Mouse (Mus musculus): ENCODE results near the gene Slc10a4. TPM values are rescaled to one million over a fixed set of nuclear protein-coding genes. Genes with fewer than 3 reads are reported as not detected.
A peak's percentile ranks its signal among the peaks of the same experiment; 100 is the strongest.
"Not testable (repeated sequence)": the region's sequence is repeated elsewhere in the genome, so short reads cannot be mapped to it uniquely, and the experiment has no call there.

Slc10a4 gene
- total RNA-seq (2021), result not detected
- long read RNA-seq, experiment 1, result 0 reads
- long read RNA-seq, experiment 2, result 0 reads

DNA sequence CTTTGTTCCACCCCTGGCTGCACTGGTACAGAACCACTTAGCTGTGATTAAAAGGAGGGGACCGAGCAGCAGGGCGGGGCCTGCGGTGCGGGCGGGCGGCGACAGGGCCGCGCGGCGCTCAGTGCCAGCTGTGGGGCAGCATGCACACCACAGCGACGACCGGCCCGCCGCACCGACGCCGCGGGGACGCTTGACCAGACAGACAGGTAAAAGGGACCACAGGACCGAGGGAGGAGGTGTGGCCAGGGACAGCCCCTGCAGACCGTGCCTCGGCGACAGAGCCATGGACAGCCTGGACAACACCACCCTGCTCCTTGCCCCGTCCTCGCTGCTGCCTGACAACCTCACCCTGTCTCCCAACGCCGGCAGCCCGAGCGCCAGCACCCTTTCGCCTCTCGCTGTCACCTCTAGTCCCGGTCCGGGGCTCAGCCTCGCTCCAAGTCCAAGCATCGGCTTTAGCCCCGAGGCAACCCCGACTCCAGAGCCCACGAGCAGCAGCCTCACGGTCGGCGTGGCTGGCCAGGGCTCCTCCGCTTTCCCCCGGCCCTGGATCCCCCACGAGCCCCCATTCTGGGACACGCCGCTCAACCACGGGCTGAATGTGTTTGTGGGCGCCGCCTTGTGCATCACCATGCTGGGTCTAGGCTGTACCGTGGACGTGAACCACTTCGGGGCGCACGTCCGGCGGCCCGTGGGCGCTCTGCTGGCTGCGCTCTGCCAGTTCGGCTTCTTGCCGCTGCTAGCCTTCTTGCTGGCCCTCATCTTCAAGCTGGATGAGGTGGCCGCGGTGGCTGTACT lies at the start of gene Slc10a4:
TSS of gene Slc10a4 (plus strand) at position 100 of the 798 bp plus-strand sequence.
- DNase-seq (ENCODE audit: low spot score in 2 of 2), result peak in 1 of 2 experiments; percentile 29

DNA sequence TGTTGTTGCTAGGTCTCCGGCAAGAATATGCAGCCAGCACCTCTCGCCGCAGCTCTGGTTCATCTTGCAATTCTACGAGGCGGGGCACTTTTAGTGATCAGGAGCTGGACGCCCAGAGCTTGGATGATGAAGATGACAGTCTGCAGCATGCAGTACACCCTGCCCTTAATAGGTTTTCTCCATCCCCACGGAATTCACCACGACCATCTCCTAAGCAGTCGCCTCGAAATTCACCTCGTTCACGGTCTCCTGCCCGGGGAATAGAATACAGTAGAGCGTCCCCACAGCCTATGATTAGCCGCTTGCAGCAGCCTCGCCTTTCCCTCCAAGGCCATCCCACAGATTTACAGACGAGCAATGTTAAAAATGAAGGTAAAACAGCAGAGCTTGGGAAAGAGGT lies 49.4 kb upstream of the Slc10a4 start:
- DNase-seq (ENCODE audit: low spot score in 2 of 2), result no peak

- DNase-seq (ENCODE audit: low spot score in 2 of 2), result no peak
Measured at GRCm38 (mm10) chr5:72960096-72960495, 46.6 kb upstream of the Slc10a4 start.

GRCm38 (mm10) chr5:72965706-72966105 lies 41.0 kb upstream of the Slc10a4 start:
- DNase-seq (ENCODE audit: low spot score in 2 of 2), result no peak

DNA sequence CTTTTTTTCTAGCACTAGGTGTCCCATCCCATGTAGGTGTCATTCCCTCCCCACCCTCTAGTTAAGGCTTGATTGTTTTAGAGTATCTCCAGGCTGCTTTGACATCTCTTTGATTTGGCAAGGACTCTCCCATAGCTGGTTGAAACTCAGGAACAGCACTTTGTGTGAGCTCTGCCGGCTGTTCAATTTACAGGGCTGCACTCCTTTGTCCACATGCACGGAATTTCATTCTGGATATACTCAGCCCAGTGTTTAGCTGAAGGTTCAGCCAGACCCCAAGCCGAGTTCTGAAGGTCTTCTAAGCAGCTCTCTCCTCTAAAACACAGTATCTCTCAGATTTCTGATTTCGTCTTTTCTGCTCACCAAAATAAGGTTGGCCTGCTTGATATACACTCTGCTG lies 34.2 kb upstream of the Slc10a4 start:
- no peak for DNase-seq (ENCODE audit: low spot score in 2 of 2)

DNA sequence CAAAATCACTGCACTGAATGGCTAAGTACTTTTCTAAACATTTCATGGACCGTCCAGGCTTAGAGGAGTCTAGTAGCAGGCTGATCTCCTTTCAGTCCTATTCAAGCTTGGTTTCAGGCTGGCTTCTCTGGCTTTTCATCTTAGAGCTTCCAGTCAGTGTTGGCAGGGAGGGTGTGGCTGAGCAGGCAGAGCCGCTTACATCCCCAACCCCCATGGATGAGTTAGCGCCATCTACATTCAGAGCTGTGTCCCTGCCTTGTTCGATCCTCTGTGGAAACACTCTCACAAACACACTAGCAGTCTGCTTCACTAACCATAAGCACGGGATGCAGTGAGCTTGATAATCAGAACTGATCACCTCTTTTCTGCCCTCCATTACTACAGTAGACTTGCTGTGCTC lies 33.7 kb upstream of the Slc10a4 start:
- DNase-seq (ENCODE audit: low spot score in 2 of 2), result no peak

DNA sequence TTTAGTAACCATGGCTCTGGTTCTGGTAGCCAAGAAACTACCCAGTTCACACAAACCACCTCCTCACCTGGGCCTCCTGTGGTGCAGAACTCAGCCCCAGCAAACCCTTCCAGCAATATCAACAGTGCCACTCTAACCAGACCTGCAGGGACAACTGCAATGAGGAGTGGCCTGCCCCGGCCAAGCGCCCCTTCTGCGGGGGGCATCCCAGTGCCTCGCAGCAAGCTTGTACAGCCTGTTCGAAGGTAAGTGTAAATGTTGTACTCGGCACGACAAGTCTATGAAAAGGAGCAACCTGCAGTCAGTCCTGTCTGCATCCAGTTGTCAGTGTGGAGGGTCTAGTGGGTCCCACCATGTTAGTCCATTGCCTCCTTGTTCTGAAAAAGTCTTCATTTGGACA lies 32.1 kb upstream of the Slc10a4 start, which contains the start of gene Gm10135:
TSS of gene Gm10135 (minus strand) at position 101 of the 400 bp plus-strand sequence.
- DNase-seq (ENCODE audit: low spot score in 2 of 2), result no peak

GRCm38 (mm10) chr5:72975996-72976395 lies 30.7 kb upstream of the Slc10a4 start:
- no peak for DNase-seq (ENCODE audit: low spot score in 2 of 2)

DNA sequence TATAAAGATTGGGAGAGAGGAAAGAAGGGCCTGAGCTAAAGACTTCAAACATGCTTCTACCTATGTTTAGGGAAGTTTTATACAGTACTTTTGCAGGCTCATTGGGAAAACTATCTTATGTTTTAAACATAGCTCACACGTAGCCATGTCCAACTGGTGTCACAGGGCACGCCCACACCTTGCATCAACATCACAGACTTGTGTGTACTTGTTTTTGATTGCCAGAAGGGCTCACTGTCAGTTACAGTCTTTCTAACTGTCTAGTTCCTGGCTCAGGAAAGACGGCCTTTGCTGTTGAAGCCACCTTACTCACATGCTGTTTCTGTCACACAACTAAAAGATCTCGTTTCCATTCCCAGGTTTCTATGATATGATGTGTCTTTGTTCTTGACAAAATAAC lies 30.1 kb upstream of the Slc10a4 start:
- no peak for DNase-seq (ENCODE audit: low spot score in 2 of 2)

DNA sequence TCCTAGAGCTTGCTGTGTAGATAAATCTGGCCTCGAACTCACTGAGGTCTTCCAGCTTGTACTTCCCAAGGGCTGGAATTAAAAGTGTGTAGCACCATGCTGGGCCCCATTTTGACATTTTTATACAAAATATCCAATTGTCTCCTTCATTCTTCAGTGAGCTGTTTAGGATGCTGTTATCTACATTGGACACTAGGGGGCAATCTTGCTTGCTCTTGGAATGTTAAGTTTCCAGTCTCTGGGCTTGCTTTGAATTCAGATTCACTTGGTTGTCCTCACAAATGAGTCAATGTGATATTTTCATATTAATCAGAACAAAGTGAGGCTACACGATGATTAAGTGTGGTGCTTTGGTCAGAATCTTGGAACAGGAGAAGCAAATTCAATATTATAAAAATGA lies 22.6 kb upstream of the Slc10a4 start:
- no peak for DNase-seq (ENCODE audit: low spot score in 2 of 2)

DNA sequence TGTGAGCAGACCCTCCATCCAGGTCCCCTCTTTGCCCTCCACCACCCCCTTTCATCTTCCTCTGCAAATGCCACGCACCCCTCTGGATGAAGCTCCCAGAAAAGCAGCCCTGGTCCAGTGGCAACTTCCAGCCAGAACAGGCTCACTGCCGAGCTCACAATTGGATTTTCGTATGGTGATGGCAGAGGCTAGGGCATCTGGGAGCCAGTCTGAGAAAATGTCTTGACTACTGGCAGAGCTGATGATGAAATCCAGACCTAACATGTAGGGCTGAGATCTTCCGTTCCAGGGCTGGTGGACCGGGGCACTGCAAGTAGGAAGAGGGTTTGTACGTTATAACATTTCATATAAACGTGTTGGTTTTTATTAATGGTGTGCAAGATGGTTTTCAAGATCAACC lies 18.9 kb upstream of the Slc10a4 start:
- DNase-seq (ENCODE audit: low spot score in 2 of 2), result no peak

- DNase-seq (ENCODE audit: low spot score in 2 of 2), result no peak
Measured at GRCm38 (mm10) chr5:72989756-72990155, 16.9 kb upstream of the Slc10a4 start.

- DNase-seq (ENCODE audit: low spot score in 2 of 2), result no peak
Measured at GRCm38 (mm10) chr5:72992474-72992873, 14.2 kb upstream of the Slc10a4 start.

GRCm38 (mm10) chr5:72994424-72994823 lies 12.3 kb upstream of the Slc10a4 start:
- no peak for DNase-seq (ENCODE audit: low spot score in 2 of 2)

GRCm38 (mm10) chr5:72994928-72995327 lies 11.8 kb upstream of the Slc10a4 start:
- no peak for DNase-seq (ENCODE audit: low spot score in 2 of 2)

- no peak for DNase-seq (ENCODE audit: low spot score in 2 of 2)
Measured at GRCm38 (mm10) chr5:72995379-72995778, 11.3 kb upstream of the Slc10a4 start.

GRCm38 (mm10) chr5:72998546-72998945 lies 8.1 kb upstream of the Slc10a4 start:
- DNase-seq (ENCODE audit: low spot score in 2 of 2), result not testable (repeated sequence)

GRCm38 (mm10) chr5:73004046-73004445 lies 2.6 kb upstream of the Slc10a4 start:
- no peak for DNase-seq (ENCODE audit: low spot score in 2 of 2)

DNA sequence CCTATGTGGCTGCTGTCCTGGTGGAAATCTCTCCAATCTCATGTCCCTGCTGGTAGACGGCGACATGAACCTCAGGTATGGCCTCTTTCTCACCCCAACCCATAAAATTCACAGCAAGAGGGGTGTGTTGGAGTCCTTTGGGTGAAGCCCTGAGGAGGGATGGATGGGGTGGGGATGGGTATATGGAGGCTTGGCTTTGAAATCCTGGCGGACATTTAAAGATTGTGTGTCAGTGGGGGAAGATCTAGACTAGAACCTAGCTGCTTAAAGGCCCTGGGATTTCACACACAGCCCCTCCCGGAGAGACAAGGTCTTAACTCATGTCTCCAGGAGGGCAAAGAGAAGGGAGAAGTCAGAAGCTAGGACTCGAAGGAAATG lies 888 bp downstream of the Slc10a4 start:
- no peak for DNase-seq (ENCODE audit: low spot score in 2 of 2)

- not testable (repeated sequence) for DNase-seq (ENCODE audit: low spot score in 2 of 2)
Measured at GRCm38 (mm10) chr5:73008230-73008629, 1.5 kb downstream of the Slc10a4 start.

GRCm38 (mm10) chr5:73011806-73012205 lies 5.1 kb downstream of the Slc10a4 start:
- DNase-seq (ENCODE audit: low spot score in 2 of 2), result not testable (repeated sequence)

GRCm38 (mm10) chr5:73012884-73013610 lies 6.4 kb downstream of the Slc10a4 start:
- DNase-seq (ENCODE audit: low spot score in 2 of 2), result not testable (repeated sequence)
